Mouse (Mus musculus): ENCODE measurements around the gene 1810055G02Rik. TPM values are rescaled to one million over a fixed set of nuclear protein-coding genes. Genes with fewer than 3 reads are reported as not detected.

Gene 1810055G02Rik
- total and polyA plus RNA-seq, 3 experiments, result 22.4 to 32.3 TPM; not detected in 1

GRCm38 (mm10) chr19:3709013-3709787 lies 1.1 kb downstream of the 1810055G02Rik start:
- no peaks in the 10 kb centered on the region for H3K27me3 ChIP-seq (ENCODE audit: control insufficient read depth in 1 of 2, insufficient read depth in 2 of 2, low read length in 2 of 2)
- TF ChIP-seq MXI1 (IDR thresholded peaks at IDR 0.05; ENCODE audit: low read depth, low read length) (peak; percentile 83), MAX (IDR thresholded peaks at IDR 0.05; ENCODE audit: low read length) (peak; percentile 63), NRF1 (IDR thresholded peaks at IDR 0.05; ENCODE audit: insufficient read depth, low read depth, low read length, poor library complexity, severe bottlenecking) (no peak), MYC (IDR thresholded peaks at IDR 0.05; ENCODE audit: low read depth, low read length) (peak; percentile 49; the same call in 1 of the 2 replicates), GATA1 (IDR thresholded peaks at IDR 0.05; ENCODE audit: low read depth, low read length) (peak; percentile 47; the same call in 1 of the 2 replicates)
- peaks cover 5 to 8% of the 10 kb centered on the region in 2 experiments for H3K4me1 ChIP-seq (ENCODE audit: control insufficient read depth in 1 of 2, insufficient read depth in 2 of 2, low read length in 2 of 2)
- H3K27ac ChIP-seq (ENCODE audit: control insufficient read depth, low read depth, low read length), result no peak overlapping the region
- peak overlapping the region; percentile 82 to 97 for H3K4me3 ChIP-seq (ENCODE audit: control insufficient read depth in 1 of 2, insufficient read depth in 1 of 2, low read depth in 2 of 2, low read length in 2 of 2)
- H3K79me2 ChIP-seq (ENCODE audit: control insufficient read depth, insufficient read depth, low read length, poor library complexity), result peaks cover 20% of the 10 kb centered on the region
- DNase-seq (ENCODE audit: low read depth, low spot score), result peak; percentile 25
- peaks cover 0 to 2% of the 10 kb centered on the region in 2 experiments; a peak in 2 of 4 replicates for H3K36me3 ChIP-seq (ENCODE audit: control insufficient read depth in 1 of 2, insufficient read depth in 2 of 2, low read length in 2 of 2)
- no peaks in the 10 kb centered on the region for H3K9me3 ChIP-seq (replicated peaks; ENCODE audit: insufficient read depth, low read length)
- H3K9ac ChIP-seq (ENCODE audit: control insufficient read depth, low read depth, low read length, poor library complexity, severe bottlenecking), result peak overlapping the region; percentile 79

- H3K27me3 ChIP-seq (ENCODE audit: control insufficient read depth in 1 of 2, insufficient read depth in 2 of 2, low read length in 2 of 2), result no peaks in the 10 kb centered on the region
- H3K27ac ChIP-seq (ENCODE audit: control insufficient read depth, low read depth, low read length), result no peak overlapping the region
- peaks cover 0 to 2% of the 10 kb centered on the region in 2 experiments; a peak in 2 of 4 replicates for H3K36me3 ChIP-seq (ENCODE audit: control insufficient read depth in 1 of 2, insufficient read depth in 2 of 2, low read length in 2 of 2)
- no peaks in the 10 kb centered on the region for H3K9me3 ChIP-seq (replicated peaks; ENCODE audit: insufficient read depth, low read length)
- TF ChIP-seq E2F4 (IDR thresholded peaks at IDR 0.05; ENCODE audit: borderline replicate concordance, low read depth, low read length) (no peak), GABPA (IDR thresholded peaks at IDR 0.05; ENCODE audit: low read depth, low read length) (no peak), ETS1 (IDR thresholded peaks at IDR 0.05; ENCODE audit: low read depth, low read length) (no peak), SMC3 (IDR thresholded peaks at IDR 0.05; ENCODE audit: low read depth, low read length) (no peak), USF2 (IDR thresholded peaks at IDR 0.05; ENCODE audit: borderline replicate concordance in 1 of 2, insufficient read depth in 1 of 2, low read depth in 1 of 2, low read length in 2 of 2) (no peak), EP300 (IDR thresholded peaks at IDR 0.05; ENCODE audit: low read depth in 1 of 2, low read length in 2 of 2) (no peak), NRF1 (IDR thresholded peaks at IDR 0.05; ENCODE audit: insufficient read depth, low read depth, low read length, poor library complexity, severe bottlenecking) (no peak), BHLHE40 (IDR thresholded peaks at IDR 0.05; ENCODE audit: borderline replicate concordance, low read depth, low read length) (no peak), POLR2AphosphoS5 (IDR thresholded peaks at IDR 0.05; ENCODE audit: borderline replicate concordance, low read depth, low read length) (no peak), CHD1 (IDR thresholded peaks at IDR 0.05; ENCODE audit: low read depth, low read length) (no peak), MEF2A (IDR thresholded peaks at IDR 0.05; ENCODE audit: extremely low read depth, insufficient replicate concordance, low read depth, low read length, poor library complexity, severe bottlenecking) (no peak), MYB (IDR thresholded peaks at IDR 0.05; ENCODE audit: low read depth, low read length) (no peak), ZKSCAN1 (IDR thresholded peaks at IDR 0.05; ENCODE audit: low read depth, low read length) (no peak), GATA1 (IDR thresholded peaks at IDR 0.05; ENCODE audit: low read depth, low read length) (no peak), HCFC1 (IDR thresholded peaks at IDR 0.05; ENCODE audit: low read depth, low read length) (no peak), CHD2 (IDR thresholded peaks at IDR 0.05; ENCODE audit: low read length) (no peak)
- H3K4me3 ChIP-seq (ENCODE audit: control insufficient read depth in 1 of 2, insufficient read depth in 1 of 2, low read depth in 2 of 2, low read length in 2 of 2), result no peak overlapping the region
- H3K4me1 ChIP-seq (ENCODE audit: control insufficient read depth in 1 of 2, insufficient read depth in 2 of 2, low read length in 2 of 2), result peaks cover 5 to 8% of the 10 kb centered on the region in 2 experiments
- H3K79me2 ChIP-seq (ENCODE audit: control insufficient read depth, insufficient read depth, low read length, poor library complexity), result peaks cover 20% of the 10 kb centered on the region
- DNase-seq (ENCODE audit: low read depth, low spot score), result no peak
- H3K9ac ChIP-seq (ENCODE audit: control insufficient read depth, low read depth, low read length, poor library complexity, severe bottlenecking), result no peak overlapping the region
Measured at GRCm38 (mm10) chr19:3710436-3710835, 2.3 kb downstream of the 1810055G02Rik start.
